Mouse (Mus musculus) cortical plate, adult 2 months (tissue): ENCODE results near the gene Hba-x. TPM values are rescaled to one million over a fixed set of nuclear protein-coding genes. Genes with fewer than 3 reads are reported as not detected.

Experiments used
- H3K27ac ChIP-seq: fragments of 200-500 bp; 2 replicates; pipeline ENCODE4 v1.5.1; 2012; ENCODE audit warnings: low read length, control low read depth, inconsistent platforms; ENCODE audit not compliant: insufficient read depth
- H3K4me1 ChIP-seq: fragments of 200-500 bp; 2 replicates; pipeline ENCODE4 v1.6.1; 2011; ENCODE audit warnings: low read length; ENCODE audit not compliant: control insufficient read depth, insufficient read depth
- H3K4me3 ChIP-seq: fragments of 200-500 bp; 2 replicates; pipeline ENCODE4 v1.5.1; 2011; ENCODE audit warnings: mild to moderate bottlenecking, low read length, control low read depth; ENCODE audit not compliant: insufficient read depth
- CTCF ChIP-seq: fragments of 200-500 bp; IDR thresholded peaks from 2 replicates; pipeline ENCODE4 v1.5.1; 2011; ENCODE audit warnings: mild to moderate bottlenecking, control low read depth, low read length; ENCODE audit not compliant: insufficient read depth; ENCODE audit errors: extremely low read depth
- POLR2A ChIP-seq: fragments of 200-500 bp; IDR thresholded peaks from 2 replicates; pipeline ENCODE4 v1.6.1; 2011; ENCODE audit warnings: mild to moderate bottlenecking, low read length, control low read depth; ENCODE audit not compliant: insufficient read depth; ENCODE audit errors: extremely low read depth
- polyA plus RNA-seq: library from polyadenylated mRNA; depleted of rRNA; stranded (reverse); fragments of >200 nt; gene quantifications from 2 replicates; pipeline ENCODE4 v1.2.3, GENCODE M21; 2012; rRNA removed

Hba-x gene
- 0.15 and 0.21 TPM in 2 replicates for polyA plus RNA-seq

- Histone ChIP-seq H3K27ac (no peak within 1 kb of the TSS), H3K4me1 (no peaks in the 10 kb centered on the region), H3K4me3 (no peak within 1 kb of the TSS)
- TF ChIP-seq CTCF: no peak
- TF ChIP-seq POLR2A: no peak
Observed at GRCm38 (mm10) chr11:32276347-32276746, at the start of gene Hba-x. Hba-x (plus strand) TSS chr11:32276400.

GRCm38 (mm10) chr11:32227041-32227440 is 49.2 kb upstream of the Hba-x start:
- H3K4me1 ChIP-seq: peaks cover 13% of the 10 kb centered on the region
- TF ChIP-seq CTCF: no peak
- TF ChIP-seq POLR2A: no peak
- H3K4me3 ChIP-seq: peak overlapping the region; percentile 52
- peak overlapping the region; percentile 94 for H3K27ac ChIP-seq

GRCm38 (mm10) chr11:32227555-32227954 is 48.6 kb upstream of the Hba-x start:
- H3K27ac ChIP-seq: no peak overlapping the region
- no peak overlapping the region for H3K4me3 ChIP-seq
- TF ChIP-seq POLR2A (no peak), CTCF (no peak)
- peaks cover 11% of the 10 kb centered on the region for H3K4me1 ChIP-seq

- Histone ChIP-seq H3K27ac (no peak overlapping the region), H3K4me3 (no peak overlapping the region), H3K4me1 (peaks cover 11% of the 10 kb centered on the region)
- no peak for TF ChIP-seq CTCF
- TF ChIP-seq POLR2A: no peak
Observed at GRCm38 (mm10) chr11:32228292-32228845, 47.8 kb upstream of the Hba-x start.

GRCm38 (mm10) chr11:32230220-32230619 is 46.0 kb upstream of the Hba-x start:
- H3K4me1 ChIP-seq: peaks cover 14% of the 10 kb centered on the region
- no peak for TF ChIP-seq POLR2A
- TF ChIP-seq CTCF: no peak
- no peak overlapping the region for H3K4me3 ChIP-seq
- H3K27ac ChIP-seq: peak overlapping the region; percentile 82

GRCm38 (mm10) chr11:32231125-32231524 is 45.1 kb upstream of the Hba-x start:
- TF ChIP-seq POLR2A: no peak
- no peak for TF ChIP-seq CTCF
- Histone ChIP-seq H3K4me3 (no peak overlapping the region), H3K27ac (no peak overlapping the region), H3K4me1 (peaks cover 18% of the 10 kb centered on the region)

GRCm38 (mm10) chr11:32232848-32233247 is 43.4 kb upstream of the Hba-x start:
- Histone ChIP-seq H3K27ac (no peak overlapping the region), H3K4me3 (no peak overlapping the region), H3K4me1 (peaks cover 19% of the 10 kb centered on the region)
- TF ChIP-seq CTCF (no peak), POLR2A (no peak)

GRCm38 (mm10) chr11:32233895-32234294 is 42.3 kb upstream of the Hba-x start:
- Histone ChIP-seq H3K27ac (no peak overlapping the region), H3K4me1 (peaks cover 22% of the 10 kb centered on the region), H3K4me3 (no peak overlapping the region)
- TF ChIP-seq POLR2A (no peak), CTCF (no peak)

GRCm38 (mm10) chr11:32234816-32235485 is 41.2 kb upstream of the Hba-x start:
- no peak overlapping the region for H3K27ac ChIP-seq
- H3K4me3 ChIP-seq: no peak overlapping the region
- TF ChIP-seq CTCF (no peak), POLR2A (no peak)
- H3K4me1 ChIP-seq: peaks cover 22% of the 10 kb centered on the region

GRCm38 (mm10) chr11:32235646-32236045 is 40.6 kb upstream of the Hba-x start:
- Histone ChIP-seq H3K4me1 (peaks cover 17% of the 10 kb centered on the region), H3K4me3 (no peak overlapping the region), H3K27ac (no peak overlapping the region)
- TF ChIP-seq CTCF (no peak), POLR2A (no peak)
